Mouse (Mus musculus) heart, embryonic 14.5 days (tissue): ENCODE data around the gene Gas8. TPM values are rescaled to one million over a fixed set of nuclear protein-coding genes. Genes with fewer than 3 reads are reported as not detected.

Experiments used
- ATAC-seq: fragments of 200-750 bp; cut with Nextera tagmentation; 2 replicates; pipeline ENCODE4 v1.8.0; 2017; ENCODE audit warnings: low read depth, moderate TSS enrichment; ENCODE audit not compliant: insufficient number of reproducible peaks, insufficient read depth, low FRiP score
- H3K27ac ChIP-seq, 2 experiments: fragments of 200-500 bp in 1 of 2; fragments of 300-500 bp in 1 of 2; sonication (generic) in 1 of 2; replicated peaks in 1 of 2; 2 replicates each; pipeline ENCODE4 v1.5.1; 2012 to 2014; ENCODE audit warnings: low read depth in 2 of 2, low read length in 2 of 2, control low read depth in 1 of 2, mild to moderate bottlenecking in 1 of 2, mixed read lengths in 1 of 2; ENCODE audit not compliant: control insufficient read depth in 1 of 2, insufficient read depth in 1 of 2
- H3K27me3 ChIP-seq: fragments of 300-500 bp; sonication (generic); 2 replicates; pipeline ENCODE4 v1.6.1; 2014; ENCODE audit warnings: mild to moderate bottlenecking, low read length, control low read depth; ENCODE audit not compliant: control insufficient read depth, insufficient read depth
- H3K36me3 ChIP-seq: fragments of 300-500 bp; sonication (generic); 2 replicates; pipeline ENCODE4 v1.6.1; 2014; ENCODE audit warnings: mild to moderate bottlenecking, control low read depth, low read length, mixed read lengths; ENCODE audit not compliant: control insufficient read depth, insufficient read depth
- H3K4me1 ChIP-seq, 2 experiments: fragments of 200-500 bp in 1 of 2; fragments of 300-500 bp in 1 of 2; sonication (generic) in 1 of 2; 2 replicates each; pipeline ENCODE4 v1.6.1; 2012 to 2014; ENCODE audit warnings: low read length in 2 of 2, control low read depth in 1 of 2, mixed read lengths in 1 of 2; ENCODE audit not compliant: control insufficient read depth in 2 of 2, insufficient read depth in 2 of 2
- H3K4me2 ChIP-seq: fragments of 300-500 bp; sonication (generic); 2 replicates; pipeline ENCODE4 v1.6.1; 2014; ENCODE audit warnings: mild to moderate bottlenecking, low read length
- H3K4me3 ChIP-seq, 2 experiments: fragments of 200-500 bp in 1 of 2; fragments of 300-500 bp in 1 of 2; sonication (generic) in 1 of 2; 2 replicates each; pipeline ENCODE4 v1.5.1; 2012 to 2014; ENCODE audit warnings: low read length in 2 of 2, mild to moderate bottlenecking in 2 of 2, control low read depth in 1 of 2, low read depth in 1 of 2, moderate library complexity in 1 of 2; ENCODE audit not compliant: control insufficient read depth in 1 of 2, insufficient read depth in 1 of 2
- H3K9ac ChIP-seq: fragments of 300-500 bp; sonication (generic); 2 replicates; pipeline ENCODE4 v1.6.1; 2014; ENCODE audit warnings: mild to moderate bottlenecking, low read length
- H3K9me3 ChIP-seq: fragments of 300-500 bp; sonication (generic); 2 replicates; pipeline ENCODE4 v1.6.1; 2016; ENCODE audit warnings: low read length, control low read depth; ENCODE audit not compliant: control insufficient read depth
- WGBS: fragments of 180-500 bp; shearing (Covaris S2); extraction: QIAGEN DNeasy Blood & Tissue Kit; methylation state at CpG from one replicate; pipeline ENCODE4 v1.1.7; 2014; 5-methylcytosine and 5-hydroxymethylcytosine counted together
- polyA plus RNA-seq: library from polyadenylated mRNA; unstranded; fragments of >200 nt; fragmentation: Nextera tagmentation; extraction: Ambion mirVana; gene quantifications from 2 replicates; pipeline ENCODE4 v1.2.1, GENCODE M21; 2014

The Gas8 gene
- polyA plus RNA-seq, 1 experiment from 2014 or later = 13.9 TPM

DNA sequence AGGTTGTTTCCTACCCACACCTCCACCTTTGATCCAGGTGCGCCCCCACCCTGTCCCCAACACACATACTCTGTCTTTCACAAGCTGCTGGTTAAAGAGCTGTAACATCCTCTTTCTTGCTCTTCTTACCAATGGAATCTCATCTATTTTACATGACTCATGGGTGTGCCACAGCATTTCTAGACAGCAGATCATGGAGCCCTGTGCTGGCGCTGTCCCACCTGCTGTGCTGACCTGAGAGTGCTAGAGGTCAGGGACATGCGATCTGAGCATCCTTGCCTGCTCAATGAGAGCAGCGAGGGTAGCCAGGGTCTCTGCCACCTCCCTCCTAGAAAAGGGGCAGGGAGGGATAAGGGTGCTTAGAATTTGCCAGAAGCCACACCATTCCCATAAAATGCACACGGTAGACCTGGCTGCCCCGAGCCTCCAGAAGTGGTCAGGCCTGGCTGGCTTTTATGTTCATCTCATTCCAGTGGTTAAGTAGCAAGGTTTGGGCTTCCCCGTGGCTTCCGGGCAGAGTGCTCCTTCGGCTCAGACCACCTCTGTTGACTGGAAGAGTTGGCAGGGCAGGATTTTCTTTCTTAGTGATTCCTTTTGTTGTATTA, 13.9 kb upstream of the Gas8 start:
- WGBS = 91% methylated on average over 9 of the region's 9 CpGs

DNA sequence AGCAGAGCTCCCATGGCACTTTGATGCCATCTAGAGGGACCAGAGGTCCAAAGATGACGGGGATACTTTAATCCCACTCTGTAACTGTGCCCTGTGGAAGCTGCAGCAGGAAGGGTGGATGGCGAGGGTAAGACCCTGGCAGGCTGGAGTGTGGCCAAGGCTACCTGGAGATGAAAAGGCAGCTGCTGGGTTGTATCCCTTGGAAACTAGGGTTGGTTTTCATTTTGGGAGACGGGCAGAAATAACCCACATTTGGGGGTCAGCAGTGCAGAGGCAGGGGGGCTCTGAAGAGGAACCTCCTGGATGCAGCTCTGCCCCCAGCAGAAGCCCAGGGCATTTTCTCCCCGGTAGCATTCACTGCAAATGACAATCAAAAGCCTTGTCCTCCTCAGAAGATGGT, 13.4 kb upstream of the Gas8 start:
- no peak overlapping the region for H3K4me2 ChIP-seq
- H3K9me3 ChIP-seq = no peaks in the 10 kb centered on the region
- no peak overlapping the region for H3K4me3 ChIP-seq
- 92% methylated on average over 4 of the region's 4 CpGs for WGBS
- no peak overlapping the region for H3K27ac ChIP-seq
- H3K4me1 ChIP-seq = no peaks in the 10 kb centered on the region
- ATAC-seq = no peak
- H3K27me3 ChIP-seq = no peaks in the 10 kb centered on the region
- H3K9ac ChIP-seq = no peak overlapping the region
- peaks cover 81% of the 10 kb centered on the region for H3K36me3 ChIP-seq

More for the DNA sequence above, 13.9 kb upstream of the Gas8 start:
- no peaks in the 10 kb centered on the region for H3K27me3 ChIP-seq
- H3K4me2 ChIP-seq = no peak overlapping the region
- no peak overlapping the region for H3K4me3 ChIP-seq
- no peak overlapping the region for H3K9ac ChIP-seq
- H3K27ac ChIP-seq = no peak overlapping the region
- H3K4me1 ChIP-seq = no peaks in the 10 kb centered on the region
- ATAC-seq = no peak
- peaks cover 86% of the 10 kb centered on the region for H3K36me3 ChIP-seq
- H3K9me3 ChIP-seq = no peaks in the 10 kb centered on the region

DNA sequence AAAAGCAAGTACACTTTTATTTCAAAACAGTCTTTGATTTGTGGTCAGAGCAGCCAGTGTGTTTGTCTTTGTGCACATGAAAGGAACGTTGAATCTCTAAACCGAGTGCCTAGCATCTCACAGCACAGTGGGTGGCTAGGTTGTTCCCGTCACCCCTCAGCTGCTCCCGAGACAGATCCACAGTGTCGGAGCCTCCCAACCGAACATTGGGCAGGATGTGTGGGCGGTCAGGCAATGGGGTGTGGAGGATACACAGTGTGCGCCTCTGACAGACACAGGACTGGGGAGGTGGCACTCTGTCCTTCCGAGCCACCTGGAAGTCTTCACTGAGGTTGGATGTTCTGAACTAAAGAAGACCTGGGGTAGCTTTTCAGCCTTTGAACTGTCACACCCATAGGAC, 12.9 kb upstream of the Gas8 start:
- ATAC-seq = no peak
- WGBS = 86% methylated on average over 9 of the region's 9 CpGs
- H3K4me2 ChIP-seq = no peak overlapping the region
- H3K9ac ChIP-seq = no peak overlapping the region
- no peaks in the 10 kb centered on the region for H3K9me3 ChIP-seq
- no peak overlapping the region for H3K27ac ChIP-seq
- no peaks in the 10 kb centered on the region for H3K27me3 ChIP-seq
- peaks cover 77% of the 10 kb centered on the region for H3K36me3 ChIP-seq
- H3K4me1 ChIP-seq = no peaks in the 10 kb centered on the region
- no peak overlapping the region for H3K4me3 ChIP-seq

DNA sequence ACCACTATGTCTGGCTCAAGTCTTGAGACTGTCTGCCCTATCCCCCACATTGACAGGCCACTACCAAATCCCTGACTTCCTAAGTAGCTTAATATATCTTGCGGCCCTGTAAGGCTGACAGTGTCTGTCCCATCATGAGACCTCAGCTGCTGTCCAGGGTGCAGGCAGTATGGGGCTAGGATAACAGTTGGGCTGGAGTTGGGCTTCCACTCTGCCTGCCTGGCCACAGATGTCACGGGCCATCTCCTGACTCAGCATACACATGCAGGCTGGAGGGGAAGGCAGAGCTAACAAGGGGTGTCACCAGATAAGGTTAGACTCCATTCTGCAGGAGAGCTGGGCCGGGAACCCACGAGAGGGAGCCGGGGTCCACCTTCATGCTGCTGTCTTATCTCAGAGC, 11.5 kb upstream of the Gas8 start:
- Histone ChIP-seq H3K27ac (no peak overlapping the region), H3K36me3 (peaks cover 62% of the 10 kb centered on the region), H3K4me2 (no peak overlapping the region), H3K9me3 (no peaks in the 10 kb centered on the region), H3K4me1 (no peaks in the 10 kb centered on the region), H3K9ac (no peak overlapping the region), H3K4me3 (no peak overlapping the region), H3K27me3 (no peaks in the 10 kb centered on the region)
- 85% methylated on average over 5 of the region's 5 CpGs for WGBS
- ATAC-seq = no peak

DNA sequence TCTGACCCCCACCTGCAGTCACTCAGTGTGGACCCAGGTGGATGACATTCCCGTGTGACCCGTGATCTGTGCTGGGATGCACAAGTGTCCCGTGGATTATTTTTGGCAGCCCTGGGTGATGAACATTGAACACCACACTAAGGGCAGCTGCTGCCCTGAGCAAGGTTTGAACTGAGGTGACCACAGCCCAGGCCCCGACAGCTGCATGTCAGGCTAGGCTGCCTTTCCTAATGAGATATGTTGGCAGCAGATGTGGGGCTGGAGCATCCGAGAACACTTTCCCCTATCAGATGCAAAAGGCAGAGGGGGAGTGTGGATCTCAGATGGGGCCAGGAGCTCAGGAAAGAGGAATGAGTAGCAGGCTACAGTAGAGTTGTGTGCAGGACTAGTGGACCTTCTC, 7.8 kb upstream of the Gas8 start:
- Histone ChIP-seq H3K4me2 (no peak overlapping the region), H3K9ac (no peak overlapping the region), H3K36me3 (peaks cover 26% of the 10 kb centered on the region), H3K27me3 (peaks cover 29% of the 10 kb centered on the region), H3K4me3 (no peak overlapping the region), H3K4me1 (peaks cover 8 to 11% of the 10 kb centered on the region in 2 experiments; a peak in 3 of 4 replicates), H3K9me3 (no peaks in the 10 kb centered on the region), H3K27ac (no peak overlapping the region)
- 59% methylated on average over 5 of the region's 5 CpGs for WGBS
- ATAC-seq = no peak

DNA sequence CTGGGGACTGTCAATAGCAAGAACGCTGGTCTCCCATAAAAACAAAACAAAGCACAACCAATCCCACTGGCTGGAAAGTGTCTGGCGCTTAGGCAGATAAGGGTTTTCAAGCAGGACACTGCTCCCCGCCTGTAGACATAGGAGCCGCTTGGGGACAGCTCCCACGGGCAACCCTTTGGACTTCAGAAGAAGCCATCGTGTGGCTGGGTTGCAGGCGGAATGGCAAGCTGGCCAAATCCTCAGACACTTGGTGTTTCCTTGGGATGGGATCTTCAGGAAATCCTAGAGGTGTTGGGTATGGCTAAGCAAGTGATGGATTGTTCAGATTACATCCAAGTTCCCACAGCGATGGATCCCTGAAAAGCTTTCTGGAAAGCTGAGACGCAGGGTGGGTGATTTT, 4.5 kb upstream of the Gas8 start:
- H3K27me3 ChIP-seq = peaks cover 38% of the 10 kb centered on the region
- no peak overlapping the region for H3K27ac ChIP-seq
- H3K4me3 ChIP-seq = peak overlapping the region; percentile 59 to 66
- ATAC-seq = no peak
- H3K4me2 ChIP-seq = peak overlapping the region; percentile 99
- 0 out of 2 replicates have a peak, but pooled peaks cover 6% of the 10 kb centered on the region for H3K36me3 ChIP-seq
- H3K4me1 ChIP-seq = peaks cover 13 to 17% of the 10 kb centered on the region in 2 experiments
- H3K9ac ChIP-seq = peak overlapping the region; percentile 69
- 3% methylated on average over 9 of the region's 9 CpGs for WGBS
- H3K9me3 ChIP-seq = no peaks in the 10 kb centered on the region

DNA sequence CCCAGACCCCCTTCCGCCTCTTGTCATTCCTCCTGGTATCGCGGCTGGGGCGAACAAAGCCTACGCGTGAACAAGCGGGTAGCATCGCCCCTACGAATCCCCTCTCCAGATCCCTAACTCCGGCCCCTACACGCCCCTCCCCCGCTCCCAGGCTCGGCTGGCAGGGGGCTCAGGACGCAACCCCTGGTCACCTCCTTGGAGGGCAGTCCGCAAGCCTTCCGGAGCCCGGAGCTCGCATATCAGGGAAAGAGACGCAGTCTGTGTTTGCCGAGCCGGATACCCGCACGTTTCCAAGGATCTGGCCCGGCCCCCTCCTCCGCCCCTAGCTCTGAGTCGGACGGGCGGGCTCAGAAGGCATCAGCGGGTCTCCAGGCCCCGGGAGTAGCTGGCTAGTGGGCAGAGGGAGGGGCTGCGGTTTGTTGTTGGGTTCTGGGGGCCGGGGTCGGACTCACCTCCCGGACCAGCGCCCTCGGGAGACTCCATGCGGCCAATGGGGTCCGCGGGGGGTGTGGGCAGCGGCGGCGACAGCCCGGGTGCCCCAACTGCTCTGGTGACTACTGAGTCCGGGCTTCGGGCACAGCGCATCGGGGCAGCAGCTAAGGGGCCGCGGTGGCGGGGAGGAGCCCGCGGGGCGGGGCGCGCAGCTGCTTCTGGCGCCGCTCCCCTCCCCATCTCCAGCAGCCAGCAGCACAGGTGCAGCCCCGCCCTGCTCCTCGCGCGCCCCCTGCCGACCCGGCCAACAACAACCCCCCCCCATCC, 3.7 kb upstream of the Gas8 start, which contains the start of gene Dbndd1:
Dbndd1 (minus strand) TSS at position 683 of the 759 bp plus-strand sequence.
- H3K4me2 ChIP-seq = peak within 1 kb of the TSS; percentile 99
- no peaks in the 10 kb centered on the region for H3K9me3 ChIP-seq
- peaks cover 38% of the 10 kb centered on the region for H3K27me3 ChIP-seq
- peak within 1 kb of the TSS; percentile 59 to 66 for H3K4me3 ChIP-seq
- H3K36me3 ChIP-seq = no peaks in the 10 kb centered on the region
- peak within 1 kb of the TSS; percentile 69 for H3K9ac ChIP-seq
- no peak within 1 kb of the TSS for H3K27ac ChIP-seq
- H3K4me1 ChIP-seq = peaks cover 17 to 23% of the 10 kb centered on the region in 2 experiments
- under 1% methylated on average over 54 of the region's 63 CpGs for WGBS
- no peak for ATAC-seq
